9 mouse cellular contexts compared by ENCODE assay signal in genomic region chr16:33829842-33830511, GRCm38 (mm10). TPM values are rescaled to one million over a fixed set of nuclear protein-coding genes. Genes with fewer than 3 reads are reported as not detected.
A peak's percentile ranks its signal among the peaks of the same experiment; 100 is the strongest.
DNase-seq lines count a peak whose midpoint lies in the region; ATAC-seq and TF ChIP-seq lines count a peak whose summit lies in the region.
"Had no signal": no experiment of that assay in that cellular context is flagged by ENCODE, and none has a peak within 500 bp of the region (broad histone marks: within the 10 kb centered on the region; RNA-seq: fewer than 3 reads in every experiment).

No protein-coding gene starts in this region.

- no peak for TF ChIP-seq POLR2A in bone marrow macrophage, adult 2 months (IDR thresholded peaks at IDR 0.05; ENCODE audit: borderline replicate concordance, low read depth, low read length)

- peak; percentile 60 for DNase-seq in heart, postnatal 4 days
- DNase-seq in layer of hippocampus, adult 9-11 months = peak; percentile 21

- ATAC-seq in erythroblast, adult 5-6 weeks (replicated peaks; ENCODE audit: low FRiP score, poor library complexity, severe bottlenecking) = no peak
- ATAC-seq in forebrain, embryonic 13.5 days = peak; percentile 53
- ATAC-seq in megakaryocyte, adult 5-6 weeks (ENCODE audit: poor library complexity, severe bottlenecking) = peak; percentile 62
- ATAC-seq in stomach, embryonic 14.5 days (ENCODE audit: insufficient number of reproducible peaks, insufficient read depth, low FRiP score, low read depth) = peak; percentile 71

- no peaks in the 10 kb centered on the region for H3K36me3 ChIP-seq in erythroblast, embryonic 14.5 days (ENCODE audit: control insufficient read depth)
- no peaks in the 10 kb centered on the region for H3K36me3 ChIP-seq in forebrain, embryonic 13.5 days (ENCODE audit: poor library complexity, severe bottlenecking)
- H3K36me3 ChIP-seq in stomach, embryonic 14.5 days (ENCODE audit: control insufficient read depth, insufficient read depth, low read length) = no peaks in the 10 kb centered on the region

- peak overlapping the region; percentile 49 for H3K27ac ChIP-seq in bone marrow macrophage, adult 2 months (ENCODE audit: insufficient read depth, low read depth, low read length)
- H3K27ac ChIP-seq in forebrain, embryonic 13.5 days = no peak overlapping the region
- peak overlapping the region; percentile 91 for H3K27ac ChIP-seq in stomach, embryonic 14.5 days (ENCODE audit: low read length)

- peak overlapping the region; percentile 73 for H3K9ac ChIP-seq in forebrain, embryonic 13.5 days
- H3K9ac ChIP-seq in stomach, embryonic 14.5 days (replicated peaks; ENCODE audit: low read depth, low read length) = peak overlapping the region; percentile 90

- TF ChIP-seq CTCF in bone marrow macrophage, adult 2 months (IDR thresholded peaks at IDR 0.05; ENCODE audit: low read depth, low read length) = no peak

- peak overlapping the region; percentile 100 for H3K4me2 ChIP-seq in forebrain, embryonic 13.5 days
- peak overlapping the region; percentile 85 for H3K4me2 ChIP-seq in stomach, embryonic 14.5 days (replicated peaks; ENCODE audit: low read depth, low read length)

- peaks cover 77% of the 10 kb centered on the region for H3K27me3 ChIP-seq in erythroblast, embryonic 14.5 days (ENCODE audit: control insufficient read depth)
- peaks cover 62% of the 10 kb centered on the region for H3K27me3 ChIP-seq in forebrain, embryonic 13.5 days
- no peaks in the 10 kb centered on the region for H3K27me3 ChIP-seq in stomach, embryonic 14.5 days (ENCODE audit: control insufficient read depth, insufficient read depth, low read length)

- peaks cover 9% of the 10 kb centered on the region for H3K4me1 ChIP-seq in erythroblast, embryonic 14.5 days (ENCODE audit: control insufficient read depth)
- H3K4me1 ChIP-seq in bone marrow macrophage, adult 2 months (ENCODE audit: control insufficient read depth, insufficient read depth, low read length) = peaks cover 28% of the 10 kb centered on the region
- peaks cover 39% of the 10 kb centered on the region for H3K4me1 ChIP-seq in forebrain, embryonic 13.5 days
- peaks cover 28% of the 10 kb centered on the region for H3K4me1 ChIP-seq in stomach, embryonic 14.5 days (ENCODE audit: control insufficient read depth, insufficient read depth, low read length)

- H3K9me3 ChIP-seq in erythroblast, embryonic 14.5 days (ENCODE audit: control insufficient read depth, low read length) = no peaks in the 10 kb centered on the region
- H3K9me3 ChIP-seq in forebrain, embryonic 13.5 days (replicated peaks) = no peaks in the 10 kb centered on the region
- no peaks in the 10 kb centered on the region for H3K9me3 ChIP-seq in stomach, embryonic 14.5 days (ENCODE audit: control insufficient read depth, low read depth, low read length)

- WGBS in forebrain, embryonic 13.5 days = under 1% methylated on average over 46 of the region's 76 CpGs
- 0% methylated on average over 54 of the region's 76 CpGs for WGBS in stomach, embryonic 14.5 days

- peak overlapping the region; percentile 56 for H3K4me3 ChIP-seq in erythroblast, embryonic 14.5 days (replicated peaks)
- H3K4me3 ChIP-seq in bone marrow macrophage, adult 2 months (ENCODE audit: insufficient read depth, low read length) = peak overlapping the region; percentile 91
- peak overlapping the region; percentile 75 for H3K4me3 ChIP-seq in forebrain, embryonic 13.5 days
- H3K4me3 ChIP-seq in stomach, embryonic 14.5 days (ENCODE audit: low read depth, low read length) = peak overlapping the region; percentile 92

RNA-seq across cellular contexts. Expression of gene Itgb5, which starts 0.5 kb away (rescaled TPM):
- polyA plus RNA-seq in erythroblast, embryonic 14.5 days (2012) = 0.13 and 0.32 TPM in 2 replicates
- 4.6 and 25.6 TPM in 2 replicates for total RNA-seq in erythroblast, adult 5-6 weeks (2015; ENCODE audit: low replicate concordance)
- total RNA-seq in erythroblast, adult 5-6 weeks (2017; ENCODE audit: low replicate concordance) = 2.2 and 8.2 TPM in 2 replicates
- polyA plus RNA-seq in bone marrow macrophage, adult 2 months (2012; ENCODE audit: insufficient read depth, insufficient read length, missing spikeins) = 211 and 263 TPM in 2 replicates
- polyA plus RNA-seq in forebrain, embryonic 13.5 days (2015; fragmentation: Nextera tagmentation; extraction: Ambion mirVana) = 1.8 and 2.5 TPM in 2 replicates
- 10 to 100 TPM; 70.1 to 76.9 TPM for total RNA-seq in heart, postnatal 4 days (2021)
- 11.8 and 15.2 TPM in 2 replicates for total RNA-seq in megakaryocyte, adult 5-6 weeks (2015)
- 17.2 and 20.8 TPM in 2 replicates for total RNA-seq in megakaryocyte, adult 5-6 weeks (2017)
- polyA plus RNA-seq in stomach, embryonic 14.5 days (2014; fragmentation: Nextera tagmentation; extraction: Ambion mirVana) = 32.5 and 37.2 TPM in 2 replicates

RNA-seq across cellular contexts. Expression of gene Muc13, which starts 36.1 kb away (rescaled TPM):
- not detected in 2 replicates for polyA plus RNA-seq in erythroblast, embryonic 14.5 days (2012)
- 7.9 and 9.2 TPM in 2 replicates for total RNA-seq in erythroblast, adult 5-6 weeks (2015; ENCODE audit: low replicate concordance)
- 4.4 and 6.6 TPM in 2 replicates for total RNA-seq in erythroblast, adult 5-6 weeks (2017; ENCODE audit: low replicate concordance)
- polyA plus RNA-seq in bone marrow macrophage, adult 2 months (2012; ENCODE audit: insufficient read depth, insufficient read length, missing spikeins) = not detected in 2 replicates
- polyA plus RNA-seq in forebrain, embryonic 13.5 days (2015; fragmentation: Nextera tagmentation; extraction: Ambion mirVana) = 0.08 TPM in 1 of 2 replicates, not detected in the other
- total RNA-seq in heart, postnatal 4 days (2021) = under 1 TPM; 0.12 to 0.20 TPM
- total RNA-seq in megakaryocyte, adult 5-6 weeks (2015) = 1.2 and 2.1 TPM in 2 replicates
- total RNA-seq in megakaryocyte, adult 5-6 weeks (2017) = 0.81 and 1.8 TPM in 2 replicates
- polyA plus RNA-seq in stomach, embryonic 14.5 days (2014; fragmentation: Nextera tagmentation; extraction: Ambion mirVana) = 0.56 and 0.69 TPM in 2 replicates
- total RNA-seq: layer of hippocampus, postnatal 14 days had no signal
